Mouse (Mus musculus) neural tube, embryonic 12.5 days (tissue): ENCODE results near the gene U2af2. TPM values are rescaled to one million over a fixed set of nuclear protein-coding genes. Genes with fewer than 3 reads are reported as not detected.

Experiments used
- ATAC-seq: fragments of 200-750 bp; cut with Nextera tagmentation; 2 replicates; pipeline ENCODE4 v1.8.0; 2017; ENCODE audit warnings: low read depth, mild to moderate bottlenecking, moderate TSS enrichment, moderate library complexity; ENCODE audit not compliant: low FRiP score
- H3K27ac ChIP-seq: fragments of 300-500 bp; sonication (generic); 2 replicates; pipeline ENCODE4 v1.5.1; 2016
- H3K27me3 ChIP-seq: fragments of 300-500 bp; sonication (generic); replicated peaks from 2 replicates; pipeline ENCODE4 v1.6.1; 2016; ENCODE audit warnings: mild to moderate bottlenecking
- H3K36me3 ChIP-seq: fragments of 300-500 bp; sonication (generic); 2 replicates; pipeline ENCODE4 v1.6.1; 2016; ENCODE audit warnings: mild to moderate bottlenecking
- H3K4me1 ChIP-seq: fragments of 300-500 bp; sonication (generic); 2 replicates; pipeline ENCODE4 v1.6.1; 2016
- H3K4me2 ChIP-seq: fragments of 300-500 bp; sonication (generic); replicated peaks from 2 replicates; pipeline ENCODE4 v1.6.1; 2016; ENCODE audit warnings: mild to moderate bottlenecking
- H3K4me3 ChIP-seq: fragments of 300-500 bp; sonication (generic); 2 replicates; pipeline ENCODE4 v1.5.1; 2016
- H3K9ac ChIP-seq: fragments of 300-500 bp; sonication (generic); 2 replicates; pipeline ENCODE4 v1.6.1; 2016; ENCODE audit warnings: mild to moderate bottlenecking
- H3K9me3 ChIP-seq: fragments of 300-500 bp; sonication (generic); 2 replicates; pipeline ENCODE4 v1.6.1; 2016; ENCODE audit warnings: mild to moderate bottlenecking
- WGBS: fragments of 180-500 bp; shearing (Covaris S2); methylation state at CpG from one replicate; pipeline ENCODE4 v1.1.7; 2016; 5-methylcytosine and 5-hydroxymethylcytosine counted together
- microRNA-seq: library from miRNA; unstranded; fragments of <30 nt; microRNA quantifications from one replicate; pipeline ENCODE4, GENCODE M21; 2017
- polyA plus RNA-seq: library from polyadenylated mRNA; unstranded; fragments of >200 nt; fragmentation: Nextera tagmentation; extraction: Ambion mirVana; gene quantifications from 2 replicates; pipeline ENCODE4 v1.2.1, GENCODE M21; 2016

U2af2 gene
- polyA plus RNA-seq, 1 experiment from 2014 or later: 147 TPM

DNA sequence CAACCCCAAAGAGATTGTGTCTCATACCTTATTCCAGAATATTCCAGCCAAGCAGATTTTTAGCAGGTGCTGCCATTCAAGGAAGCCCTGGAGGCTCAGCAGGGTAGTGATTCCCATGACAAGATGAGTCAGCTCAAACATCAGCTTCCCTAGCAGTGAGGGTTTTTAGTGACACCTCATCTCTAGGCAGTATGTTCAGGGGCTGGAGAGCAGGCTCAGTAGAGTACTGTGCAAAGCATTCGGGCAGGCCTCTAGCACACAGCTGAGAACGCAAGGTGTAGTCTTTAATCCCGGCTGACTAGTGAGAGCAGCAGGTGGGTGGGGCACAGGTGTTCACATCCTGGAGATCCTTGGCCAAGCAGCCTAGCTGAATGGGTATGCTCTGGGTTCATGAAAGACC, 37.9 kb downstream of the U2af2 start:
- H3K27ac ChIP-seq: no peak overlapping the region
- WGBS: 85% methylated on average over 3 of the region's 3 CpGs
- no peak overlapping the region for H3K9ac ChIP-seq
- H3K9me3 ChIP-seq: no peaks in the 10 kb centered on the region
- H3K36me3 ChIP-seq: peaks cover 45% of the 10 kb centered on the region
- H3K4me2 ChIP-seq: no peak overlapping the region
- no peaks in the 10 kb centered on the region for H3K4me1 ChIP-seq
- H3K27me3 ChIP-seq: no peaks in the 10 kb centered on the region
- no peak overlapping the region for H3K4me3 ChIP-seq
- ATAC-seq: no peak

DNA sequence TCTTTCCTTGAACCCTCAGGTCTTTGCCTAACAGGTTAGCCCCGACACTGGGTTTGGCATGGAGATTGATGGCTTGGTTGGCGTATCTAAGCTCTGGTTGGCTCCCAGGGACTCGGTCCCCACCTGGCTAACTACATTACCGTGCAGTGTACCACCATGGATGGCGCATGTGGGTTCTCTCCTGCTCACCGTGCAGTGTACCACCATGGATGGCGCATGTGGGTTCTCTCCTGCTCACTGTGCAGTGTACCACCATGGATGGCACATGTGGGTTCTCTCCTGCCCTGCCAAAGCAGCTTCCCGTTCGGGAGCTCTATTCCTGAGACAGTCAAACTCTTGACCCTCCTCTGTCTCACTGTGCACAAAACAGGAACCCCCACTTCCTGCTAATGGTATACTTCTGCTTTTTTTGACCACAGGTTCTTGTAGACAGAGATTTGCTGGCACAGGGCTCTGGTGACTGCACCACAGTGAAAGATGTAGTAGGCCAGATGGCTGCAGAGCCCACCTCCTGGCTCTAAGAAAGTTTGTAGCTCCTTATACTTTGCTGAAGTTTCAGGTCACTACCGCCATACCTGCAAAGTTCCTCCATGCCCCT, 39.2 kb downstream of the U2af2 start:
- Histone ChIP-seq H3K4me3 (no peak overlapping the region), H3K4me2 (no peak overlapping the region), H3K4me1 (no peaks in the 10 kb centered on the region), H3K36me3 (peaks cover 31% of the 10 kb centered on the region), H3K9me3 (no peaks in the 10 kb centered on the region), H3K27ac (no peak overlapping the region), H3K9ac (no peak overlapping the region), H3K27me3 (no peaks in the 10 kb centered on the region)
- ATAC-seq: no peak
- WGBS: 92% methylated on average over 10 of the region's 10 CpGs

- H3K4me1 ChIP-seq: no peaks in the 10 kb centered on the region
- WGBS: 87% methylated on average over 2 of the region's 2 CpGs
- H3K4me3 ChIP-seq: no peak overlapping the region
- no peaks in the 10 kb centered on the region for H3K27me3 ChIP-seq
- H3K9ac ChIP-seq: no peak overlapping the region
- no peak overlapping the region for H3K27ac ChIP-seq
- H3K4me2 ChIP-seq: no peak overlapping the region
- H3K9me3 ChIP-seq: no peaks in the 10 kb centered on the region
- peaks cover 17% of the 10 kb centered on the region for H3K36me3 ChIP-seq
- ATAC-seq: no peak
Observed at GRCm38 (mm10) chr7:5102564-5102963, 40.6 kb downstream of the U2af2 start.

GRCm38 (mm10) chr7:5108272-5108671, 46.3 kb downstream of the U2af2 start:
- H3K9me3 ChIP-seq: 0 out of 2 replicates have a peak, but pooled peaks cover 4% of the 10 kb centered on the region
- H3K27ac ChIP-seq: no peak overlapping the region
- no peaks in the 10 kb centered on the region for H3K4me1 ChIP-seq
- no peak overlapping the region for H3K9ac ChIP-seq
- WGBS: 82% methylated on average over 4 of the region's 4 CpGs
- no peak overlapping the region for H3K4me2 ChIP-seq
- no peak overlapping the region for H3K4me3 ChIP-seq
- no peak for ATAC-seq
- no peaks in the 10 kb centered on the region for H3K27me3 ChIP-seq
- H3K36me3 ChIP-seq: no peaks in the 10 kb centered on the region

DNA sequence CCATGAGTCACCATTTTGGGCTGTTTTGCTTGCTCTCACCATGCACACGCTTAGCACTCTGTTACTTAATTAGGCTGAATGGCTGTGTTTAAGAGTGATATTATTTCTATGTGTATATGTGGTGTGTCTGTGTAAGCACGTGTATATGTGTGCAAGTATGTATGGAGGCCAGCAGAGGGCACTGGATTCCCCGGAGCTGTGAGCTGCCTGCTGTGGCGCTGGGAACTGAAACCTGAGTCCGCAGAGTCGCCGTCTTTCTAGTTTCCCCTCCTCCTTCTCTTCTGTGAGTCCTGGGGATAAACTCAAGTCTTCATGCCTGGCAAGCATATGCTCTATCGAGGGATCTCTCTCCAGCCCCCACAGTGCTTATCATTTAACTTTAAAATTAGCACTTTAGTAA, 47.4 kb downstream of the U2af2 start:
- Histone ChIP-seq H3K4me2 (no peak overlapping the region), H3K4me1 (no peaks in the 10 kb centered on the region), H3K4me3 (no peak overlapping the region), H3K27me3 (no peaks in the 10 kb centered on the region), H3K36me3 (no peaks in the 10 kb centered on the region), H3K9ac (no peak overlapping the region), H3K9me3 (0 out of 2 replicates have a peak, but pooled peaks cover 4% of the 10 kb centered on the region), H3K27ac (no peak overlapping the region)
- WGBS: 87% methylated on average over 8 of the region's 8 CpGs
- ATAC-seq: no peak

- Histone ChIP-seq H3K36me3 (no peaks in the 10 kb centered on the region), H3K4me3 (no peak overlapping the region), H3K4me2 (no peak overlapping the region), H3K27ac (no peak overlapping the region), H3K9me3 (0 out of 2 replicates have a peak, but pooled peaks cover 4% of the 10 kb centered on the region), H3K4me1 (no peaks in the 10 kb centered on the region), H3K27me3 (no peaks in the 10 kb centered on the region), H3K9ac (no peak overlapping the region)
- no peak for ATAC-seq
- WGBS: 57% methylated on average over 3 of the region's 3 CpGs
Observed at GRCm38 (mm10) chr7:5112701-5113100, 50.8 kb downstream of the U2af2 start.

DNA sequence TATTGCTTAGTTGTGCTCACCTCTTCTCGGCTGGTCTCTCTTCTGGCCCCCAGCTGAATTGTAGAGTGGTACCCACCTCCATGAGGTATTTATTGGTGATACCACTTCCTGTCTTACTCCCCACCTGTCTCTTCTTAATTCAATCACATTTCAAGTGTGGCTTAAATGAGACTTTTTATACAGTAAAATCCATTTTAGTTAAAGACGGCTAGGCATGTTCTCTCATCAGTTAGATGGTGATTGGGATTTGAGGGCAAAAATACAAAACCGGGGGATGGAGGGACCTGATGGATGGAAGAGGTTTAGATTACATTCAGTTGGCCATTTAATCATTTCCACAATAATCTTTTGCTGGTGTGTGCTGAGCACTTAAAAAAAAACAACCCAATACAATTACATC, 54.9 kb downstream of the U2af2 start, which contains the start of gene Rfpl4:
Rfpl4 (minus strand) TSS at position 101 of the 400 bp plus-strand sequence.
- Histone ChIP-seq H3K4me3 (no peak within 1 kb of the TSS), H3K27ac (no peak within 1 kb of the TSS), H3K27me3 (no peaks in the 10 kb centered on the region), H3K9me3 (no peaks in the 10 kb centered on the region), H3K4me2 (no peak within 1 kb of the TSS), H3K9ac (no peak within 1 kb of the TSS), H3K36me3 (no peaks in the 10 kb centered on the region), H3K4me1 (no peaks in the 10 kb centered on the region)
- ATAC-seq: no peak
- 86% methylated on average over 3 of the region's 3 CpGs for WGBS

DNA sequence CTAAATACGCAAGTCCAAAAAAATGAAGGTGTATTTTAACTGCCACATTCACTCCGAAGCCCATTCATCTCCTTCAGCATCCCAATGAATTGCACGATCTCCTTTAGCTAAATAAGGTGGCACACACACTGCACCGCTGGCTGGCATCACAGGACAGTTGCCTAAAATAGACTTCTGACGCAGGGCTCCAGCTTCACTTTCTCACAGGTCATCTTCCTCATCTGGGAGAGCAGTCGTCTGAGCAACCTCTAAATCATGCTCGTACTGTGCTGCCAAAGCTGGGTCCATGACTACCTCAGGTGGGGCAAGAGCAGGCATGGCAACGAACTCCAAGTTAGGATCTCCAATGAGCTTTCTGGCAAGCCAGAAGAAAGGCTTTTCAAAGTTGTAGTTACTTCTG, 63.1 kb downstream of the U2af2 start:
- Histone ChIP-seq H3K4me3 (no peak overlapping the region), H3K4me1 (no peaks in the 10 kb centered on the region), H3K27ac (no peak overlapping the region), H3K27me3 (no peaks in the 10 kb centered on the region), H3K9ac (no peak overlapping the region), H3K9me3 (no peaks in the 10 kb centered on the region), H3K36me3 (no peaks in the 10 kb centered on the region), H3K4me2 (no peak overlapping the region)
- ATAC-seq: no peak
- 89% methylated on average over 8 of the region's 8 CpGs for WGBS

DNA sequence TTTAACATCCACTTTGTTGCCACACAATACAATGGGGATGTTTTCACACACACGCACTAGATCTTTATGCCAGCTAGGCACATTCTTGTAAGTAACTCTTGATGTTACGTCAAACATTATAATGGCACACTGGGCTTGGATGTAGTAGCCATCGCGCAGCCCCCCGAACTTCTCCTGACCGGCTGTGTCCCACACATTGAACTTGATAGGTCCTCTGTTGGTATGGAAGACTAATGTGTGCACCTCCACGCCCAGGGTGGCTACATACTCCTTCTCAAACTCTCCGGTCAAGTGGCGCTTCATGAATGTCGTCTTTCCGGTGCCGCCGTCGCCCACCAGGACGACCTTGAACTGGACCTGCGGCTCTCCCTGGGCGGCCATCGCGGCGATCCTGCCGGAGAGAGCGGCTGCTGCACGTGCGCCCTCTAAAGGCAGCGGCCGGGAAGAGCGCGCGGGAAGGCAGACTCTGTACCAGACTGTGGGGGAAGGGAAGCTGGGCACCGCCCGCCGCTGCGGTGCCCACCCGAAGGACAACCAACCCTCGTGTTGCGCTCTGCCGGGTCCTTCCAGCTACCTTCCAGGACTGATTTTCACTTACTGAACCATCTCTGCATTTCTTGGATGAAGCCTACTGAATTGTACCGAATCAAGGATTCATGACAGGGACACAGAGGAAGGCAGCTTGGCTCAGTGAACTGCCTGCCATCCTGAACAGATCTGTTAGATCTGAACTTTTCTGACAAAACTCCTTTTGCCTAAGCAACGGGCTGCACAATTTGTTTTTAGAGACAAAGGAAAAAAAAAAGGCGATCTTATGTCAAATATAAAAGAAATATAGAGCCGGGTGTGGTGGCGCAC, 63.8 kb downstream of the U2af2 start, which contains the start of gene Rasl2-9:
Rasl2-9 (minus strand) TSS at position 402 of the 858 bp plus-strand sequence.
- no peaks in the 10 kb centered on the region for H3K27me3 ChIP-seq
- peak within 1 kb of the TSS; percentile 59 for H3K4me2 ChIP-seq
- no peaks in the 10 kb centered on the region for H3K36me3 ChIP-seq
- H3K4me3 ChIP-seq: peak within 1 kb of the TSS; percentile 24
- H3K9ac ChIP-seq: peak within 1 kb of the TSS; percentile 42; the same call in 1 of the 2 replicates
- no peaks in the 10 kb centered on the region for H3K4me1 ChIP-seq
- no peak within 1 kb of the TSS for H3K27ac ChIP-seq
- peak; percentile 68 for ATAC-seq
- H3K9me3 ChIP-seq: no peaks in the 10 kb centered on the region
- WGBS: 19% methylated on average over 42 of the region's 42 CpGs

Small RNA genes lying within 50 kb of the gene (microRNA-seq; reads per million reads assigned to microRNA genes)
- not detected for gene Gm26217

Other genes with a start within 250 kb of the U2af2 start
- gene Ube2s, start 249.6 kb upstream of the U2af2 start, polyA plus RNA-seq: 380 and 386 TPM in 2 replicates
- 6.0 and 6.5 TPM in 2 replicates for gene Shisa7, start 217.4 kb upstream of the U2af2 start, polyA plus RNA-seq
- 4.8 and 5.4 TPM in 2 replicates for gene Isoc2b, start 191.9 kb upstream of the U2af2 start, polyA plus RNA-seq
- 0.91 and 0.93 TPM in 2 replicates for gene Isoc2a, start 185.0 kb upstream of the U2af2 start, polyA plus RNA-seq
- gene Gm36210, start 155.6 kb upstream of the U2af2 start, polyA plus RNA-seq: 0.29 TPM in 1 of 2 replicates, not detected in the other
- 4.4 and 4.5 TPM in 2 replicates for gene Zfp628, start 146.9 kb upstream of the U2af2 start, polyA plus RNA-seq
- 13.0 and 13.7 TPM in 2 replicates for gene Nat14, start 140.1 kb upstream of the U2af2 start, polyA plus RNA-seq
- 2.5 and 3.0 TPM in 2 replicates for gene Ssc5d, start 136.4 kb upstream of the U2af2 start, polyA plus RNA-seq
- gene Sbk2, start 97.7 kb upstream of the U2af2 start, polyA plus RNA-seq: 0.13 TPM in 2 replicates
- 0.11 TPM in 2 replicates for gene Sbk3, start 91.0 kb upstream of the U2af2 start, polyA plus RNA-seq
- gene Zfp579, start 66.0 kb upstream of the U2af2 start, polyA plus RNA-seq: 52.4 and 57.5 TPM in 2 replicates
- 8.2 and 8.7 TPM in 2 replicates for gene Zfp524, start 47.7 kb upstream of the U2af2 start, polyA plus RNA-seq
- gene Fiz1, start 47.4 kb upstream of the U2af2 start, polyA plus RNA-seq: 62.0 and 63.3 TPM in 2 replicates
- 0.26 TPM in 1 of 2 replicates, not detected in the other for gene Gm44973, start 46.6 kb upstream of the U2af2 start, polyA plus RNA-seq
- gene Zfp865, start 41.8 kb upstream of the U2af2 start, polyA plus RNA-seq: 6.6 and 6.9 TPM in 2 replicates
- gene Ccdc106, start 41.6 kb upstream of the U2af2 start, polyA plus RNA-seq: 14.3 and 17.0 TPM in 2 replicates
- not detected in 2 replicates for gene 4632433K11Rik, start 28.0 kb upstream of the U2af2 start, polyA plus RNA-seq
- 4.2 and 5.9 TPM in 2 replicates for gene Zfp784, start 23.7 kb upstream of the U2af2 start, polyA plus RNA-seq
- gene Zfp580, start 10.6 kb upstream of the U2af2 start, polyA plus RNA-seq: 53.5 and 56.0 TPM in 2 replicates
- gene Epn1, start 18.1 kb downstream of the U2af2 start, polyA plus RNA-seq: 73.4 and 80.5 TPM in 2 replicates
- gene Rfpl4, start 54.8 kb downstream of the U2af2 start, polyA plus RNA-seq: 0.18 TPM in 1 of 2 replicates, not detected in the other
- 0.27 and 0.38 TPM in 2 replicates for gene Rasl2-9, start 63.8 kb downstream of the U2af2 start, polyA plus RNA-seq
- 0.01 and 0.08 TPM in 2 replicates for gene Vmn1r55, start 87.5 kb downstream of the U2af2 start, polyA plus RNA-seq
- not detected in 2 replicates for gene Vmn1r56, start 134.6 kb downstream of the U2af2 start, polyA plus RNA-seq
- not detected in 2 replicates for gene Vmn1r57, start 156.3 kb downstream of the U2af2 start, polyA plus RNA-seq